Mouse (Mus musculus) frontal cortex, postnatal 10 days (tissue): ENCODE measurements around the gene Iqgap1.

ENCODE experiments used
- DNase-seq, 2 experiments: peaks; one replicate each; pipeline ENCODE4 v3.0.0; 2022; ENCODE audit warnings: low spot score in 2 of 2, mixed read lengths in 1 of 2

The Iqgap1 gene

DNA sequence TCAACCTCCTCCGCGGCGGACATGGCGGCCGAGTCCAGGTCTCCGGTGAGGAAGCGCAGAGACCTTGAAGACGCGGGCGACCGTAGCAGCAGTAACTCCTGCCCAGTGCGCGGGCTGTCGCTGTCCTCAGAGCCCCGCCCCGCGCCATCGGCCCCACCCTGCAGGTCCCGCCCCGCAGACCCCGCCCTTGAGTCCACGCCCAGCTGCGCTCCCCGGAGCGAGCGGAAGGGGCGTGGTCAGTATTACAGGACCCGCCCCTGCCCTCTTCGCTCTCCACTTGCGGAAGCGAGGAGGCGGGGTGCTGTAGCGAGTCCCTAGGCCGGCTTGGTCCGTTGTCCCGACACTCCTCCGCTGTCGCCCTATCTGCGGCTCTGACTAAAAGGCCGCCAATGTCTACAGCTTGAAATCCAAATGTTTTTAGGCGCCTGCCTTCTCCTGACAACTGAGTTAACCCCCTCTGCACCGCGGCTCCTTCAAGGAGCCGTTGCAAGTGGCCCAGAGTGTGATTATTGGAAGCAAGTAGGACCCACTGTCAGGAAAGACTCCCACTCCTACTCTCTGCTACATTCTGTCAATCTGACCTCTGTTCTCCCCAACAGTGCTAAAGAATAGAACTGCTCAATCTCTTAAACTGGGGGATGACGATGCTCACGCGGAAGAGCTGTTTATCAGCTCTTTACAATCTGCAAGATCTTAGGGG is 22.5 kb downstream of the Iqgap1 start:
- peak; percentile 90 to 92 for DNase-seq

DNA sequence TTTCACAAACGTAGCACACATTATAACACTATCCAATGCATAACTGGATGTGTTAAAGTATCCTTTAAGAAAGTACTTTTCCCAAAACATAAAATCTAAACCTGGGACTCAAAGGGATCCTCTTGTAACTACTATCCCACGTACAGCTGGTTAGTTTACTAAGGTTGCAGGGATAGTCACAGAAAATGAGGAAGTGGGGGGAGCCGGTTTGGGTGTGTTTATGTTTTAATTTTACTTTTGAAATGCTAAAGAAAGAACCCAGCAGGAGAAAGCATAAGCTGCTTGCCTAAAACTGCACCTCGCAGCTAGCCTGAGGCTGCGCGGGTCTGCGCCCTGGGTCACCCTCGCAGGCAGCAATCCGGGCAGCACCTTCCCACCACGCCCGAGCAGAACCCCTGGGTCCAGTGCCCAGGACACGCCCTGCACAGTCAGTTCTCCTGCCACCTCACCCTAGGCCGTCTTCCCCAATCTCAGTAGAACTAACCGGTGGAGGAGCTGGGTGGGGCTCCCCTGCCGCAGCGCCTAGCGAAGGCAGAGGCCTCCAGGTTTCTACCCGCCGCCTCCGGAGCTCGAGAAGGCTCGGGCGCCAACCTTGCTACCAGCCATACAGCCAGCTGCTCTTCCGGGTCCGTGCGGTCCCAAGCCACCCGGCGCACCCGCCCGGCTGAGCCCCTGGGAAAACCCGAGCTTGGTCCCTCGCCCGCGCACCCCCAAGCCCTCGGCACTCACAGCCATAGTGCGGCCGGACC is 23.2 kb downstream of the Iqgap1 start:
- no peak for DNase-seq

DNA sequence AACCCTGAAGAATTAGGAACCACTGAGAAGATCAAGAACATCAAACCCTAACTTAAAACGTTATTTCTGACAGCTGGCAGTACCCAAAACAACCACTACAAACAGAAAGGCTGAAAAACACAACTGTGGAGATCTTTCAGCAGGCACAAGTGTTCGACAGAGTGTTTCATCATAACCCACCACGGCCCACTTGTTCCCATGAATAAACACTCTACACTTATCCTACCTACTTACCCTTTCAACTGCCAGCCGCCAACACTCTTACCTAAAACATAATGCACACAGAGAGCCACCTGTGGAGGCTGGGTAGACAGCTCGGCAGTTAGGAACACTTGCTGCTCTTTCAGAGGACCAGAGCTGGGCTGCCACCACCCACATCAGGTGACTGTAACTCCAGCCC is 26.5 kb downstream of the Iqgap1 start:
- no peak for DNase-seq

DNA sequence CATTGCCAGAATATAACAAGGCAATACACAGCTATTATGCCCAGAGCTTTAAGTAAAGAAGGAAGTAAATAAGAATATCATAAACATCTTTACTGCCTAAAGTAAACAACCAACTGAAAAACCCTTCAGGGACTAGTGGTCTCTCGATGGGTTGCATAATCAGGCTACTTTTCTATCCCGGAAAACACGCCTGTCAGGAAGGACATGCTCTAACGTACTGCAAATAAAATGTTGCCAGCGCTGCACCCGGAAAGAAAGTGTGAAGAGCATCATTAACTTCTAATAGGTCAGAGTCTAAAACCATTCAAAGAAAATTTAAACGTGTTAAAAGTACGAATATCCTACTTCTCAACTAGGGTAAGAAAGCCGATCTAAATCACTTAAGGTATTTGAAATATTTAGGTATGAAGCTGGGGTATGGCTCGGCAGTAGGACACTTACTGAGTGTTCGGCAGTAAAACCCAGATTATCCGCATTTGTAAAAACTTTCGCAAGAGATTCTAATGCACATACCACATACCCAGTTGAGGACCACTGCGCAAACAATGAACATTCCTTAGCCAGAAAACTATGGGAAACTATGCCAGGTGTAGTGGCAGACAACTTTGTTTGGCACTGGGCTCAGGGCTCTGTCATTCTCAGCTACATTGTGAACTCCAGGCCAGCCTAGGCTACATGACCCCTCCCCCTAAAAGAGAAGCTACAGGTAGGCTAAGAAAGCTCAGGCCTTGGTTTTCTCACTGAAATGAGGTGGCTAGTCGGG is 28.8 kb downstream of the Iqgap1 start:
- no peak for DNase-seq

DNA sequence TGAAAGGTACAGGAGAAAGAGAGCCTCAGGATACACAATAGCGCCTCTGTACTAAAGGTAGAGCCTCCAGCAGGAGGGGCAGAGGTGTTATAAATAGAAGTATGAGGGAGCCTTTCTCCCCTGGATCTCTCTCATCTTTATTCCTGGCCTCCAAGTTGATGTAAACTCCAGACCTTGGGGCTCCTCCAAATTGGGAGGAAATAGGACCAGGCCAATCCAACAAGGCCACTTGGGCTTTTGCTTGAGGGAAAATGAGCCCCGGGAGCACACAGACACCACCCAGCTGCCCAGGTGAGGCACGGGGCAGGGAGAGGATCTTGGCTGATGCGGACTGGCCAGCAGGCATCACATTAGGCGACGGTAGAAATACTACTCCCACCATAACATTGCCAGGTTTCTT is 29.5 kb downstream of the Iqgap1 start:
- DNase-seq, result no peak

DNA sequence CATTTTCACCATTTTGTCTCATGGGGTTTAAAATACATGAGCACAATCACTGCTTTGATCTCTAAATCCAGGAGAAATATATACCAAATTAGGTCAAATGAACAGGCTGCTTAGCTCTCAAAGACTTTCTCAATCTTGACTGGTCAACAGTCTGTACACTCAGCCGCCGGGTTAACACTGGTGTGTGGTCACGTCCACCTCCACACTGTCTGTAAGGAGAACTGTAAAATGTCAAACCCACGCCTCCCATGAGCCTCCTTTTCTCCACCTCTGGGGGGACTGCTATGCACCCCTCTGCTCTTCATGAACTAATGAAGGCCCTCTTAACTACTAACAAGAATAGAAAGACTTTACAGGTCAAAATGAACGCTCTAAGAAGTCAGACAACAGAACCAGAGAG is 36.2 kb downstream of the Iqgap1 start:
- DNase-seq, result no peak

DNA sequence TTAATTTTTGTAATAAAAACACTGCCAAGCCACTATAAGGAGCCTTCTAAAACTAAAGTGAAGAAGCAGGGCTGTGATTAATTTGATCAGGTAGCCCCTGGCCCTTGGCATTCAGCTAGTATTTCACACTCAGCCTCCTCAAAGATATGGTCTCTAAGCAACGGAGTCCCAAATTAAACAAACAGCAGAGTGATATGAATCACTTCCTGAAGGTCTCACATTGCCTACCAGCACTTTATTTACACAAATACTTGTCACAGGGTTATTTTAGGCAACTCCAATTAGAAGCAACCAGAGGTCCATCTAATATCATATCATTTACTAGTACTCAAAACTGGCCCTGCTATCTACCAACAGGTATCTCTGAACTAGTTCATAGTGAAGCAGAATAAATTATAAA is 36.7 kb downstream of the Iqgap1 start:
- DNase-seq, result no peak

DNA sequence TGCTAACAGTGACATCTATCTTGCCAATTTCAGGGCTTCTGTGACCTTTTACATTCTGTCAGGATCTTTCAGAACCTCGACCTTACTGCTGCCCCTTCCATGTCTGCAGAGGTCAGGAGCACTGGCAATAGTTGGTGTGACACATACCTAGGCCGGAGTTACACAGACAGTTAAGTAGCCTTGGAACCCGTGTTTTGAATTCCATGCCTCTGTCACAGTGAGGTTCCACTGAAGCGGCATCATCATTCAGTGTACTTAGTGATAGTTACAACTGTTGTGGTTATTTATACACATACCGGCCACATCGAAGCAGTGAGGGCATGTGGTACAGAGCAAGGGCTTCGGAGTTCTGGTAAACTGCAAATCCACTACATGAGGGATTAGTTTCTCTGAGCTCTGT is 37.8 kb downstream of the Iqgap1 start:
- no peak for DNase-seq

DNA sequence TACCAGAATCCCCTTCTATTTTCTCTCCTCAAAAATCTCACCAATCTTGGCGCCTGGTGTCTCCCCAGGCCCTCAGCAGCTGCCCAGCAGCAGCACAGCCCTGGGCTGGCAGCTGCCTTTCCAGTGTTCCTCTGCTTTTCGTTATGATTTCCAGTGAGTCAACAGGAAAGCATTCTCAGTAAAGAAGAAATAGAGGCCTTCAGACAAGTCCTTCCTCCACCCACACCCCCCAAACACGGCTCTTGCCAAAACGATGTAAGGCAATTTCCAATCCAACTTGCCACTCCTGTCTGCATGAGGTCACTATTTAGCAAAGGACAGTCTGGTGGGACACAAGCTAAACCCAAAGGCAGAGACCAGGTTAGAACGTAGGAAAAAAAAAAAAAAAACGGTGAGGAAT is 39.0 kb downstream of the Iqgap1 start:
- DNase-seq, result no peak

DNA sequence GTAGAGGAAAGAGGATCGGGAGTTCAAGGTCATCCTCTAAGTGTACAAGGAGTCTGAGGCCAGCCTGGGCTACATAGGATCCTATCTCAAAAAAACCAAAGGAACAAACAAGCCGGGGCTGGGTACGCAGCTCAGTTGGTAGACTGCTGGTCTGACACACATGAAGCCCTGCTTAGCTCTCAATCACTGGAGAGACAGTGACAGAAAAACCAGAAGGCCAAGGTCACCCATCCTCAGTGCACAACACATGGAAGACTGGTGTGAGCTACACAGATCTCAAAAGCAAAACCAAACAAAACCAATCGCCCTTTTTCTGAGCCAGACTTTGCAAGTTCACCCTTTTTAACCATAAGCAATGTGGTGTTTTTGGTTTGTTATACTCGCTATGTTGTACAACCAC is 41.9 kb downstream of the Iqgap1 start:
- DNase-seq, result no peak

DNA sequence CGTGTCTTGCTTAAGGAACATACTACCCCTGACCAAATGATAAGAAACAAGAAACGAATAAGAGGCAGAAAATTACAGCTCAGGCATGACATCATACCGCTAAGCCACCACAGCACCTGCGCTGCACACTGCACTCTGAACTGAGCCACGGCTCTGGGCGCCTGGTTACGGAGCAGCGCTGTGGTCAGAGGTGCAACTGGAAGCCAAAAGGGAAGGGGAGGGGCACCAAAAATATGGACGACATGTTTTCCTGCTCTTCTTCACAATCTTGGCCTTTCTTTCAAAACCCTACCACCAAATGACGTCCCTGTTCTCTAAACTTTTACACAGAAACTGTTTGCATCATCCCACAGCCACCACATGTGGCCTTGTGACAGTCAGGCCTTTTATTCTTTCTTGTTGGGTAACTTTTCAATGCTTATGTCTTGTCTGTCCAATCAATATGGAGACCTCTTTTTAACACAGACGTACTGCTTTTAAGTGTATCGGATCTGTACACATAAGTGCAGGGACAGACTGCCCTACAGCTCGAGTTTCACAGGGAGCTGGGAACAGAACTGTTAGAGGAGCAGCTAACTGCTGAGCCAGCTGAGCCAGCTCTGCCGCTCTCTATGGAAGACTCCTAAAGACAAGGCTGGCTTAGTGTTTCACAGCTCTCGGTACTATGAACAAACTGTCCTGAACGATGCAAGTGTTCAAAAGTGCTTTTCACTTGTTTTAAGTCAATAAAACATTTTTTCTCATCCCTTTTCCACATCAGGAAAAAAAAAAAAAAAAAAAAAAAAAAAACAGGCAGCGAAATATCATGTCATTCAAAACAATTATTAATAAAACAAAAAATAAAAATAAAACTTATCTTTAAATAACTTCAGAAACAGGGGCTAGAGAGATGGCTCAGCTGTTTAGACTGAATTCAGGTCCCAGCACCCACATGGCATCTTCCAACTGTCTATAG is 43.3 kb downstream of the Iqgap1 start:
- no peak for DNase-seq

DNA sequence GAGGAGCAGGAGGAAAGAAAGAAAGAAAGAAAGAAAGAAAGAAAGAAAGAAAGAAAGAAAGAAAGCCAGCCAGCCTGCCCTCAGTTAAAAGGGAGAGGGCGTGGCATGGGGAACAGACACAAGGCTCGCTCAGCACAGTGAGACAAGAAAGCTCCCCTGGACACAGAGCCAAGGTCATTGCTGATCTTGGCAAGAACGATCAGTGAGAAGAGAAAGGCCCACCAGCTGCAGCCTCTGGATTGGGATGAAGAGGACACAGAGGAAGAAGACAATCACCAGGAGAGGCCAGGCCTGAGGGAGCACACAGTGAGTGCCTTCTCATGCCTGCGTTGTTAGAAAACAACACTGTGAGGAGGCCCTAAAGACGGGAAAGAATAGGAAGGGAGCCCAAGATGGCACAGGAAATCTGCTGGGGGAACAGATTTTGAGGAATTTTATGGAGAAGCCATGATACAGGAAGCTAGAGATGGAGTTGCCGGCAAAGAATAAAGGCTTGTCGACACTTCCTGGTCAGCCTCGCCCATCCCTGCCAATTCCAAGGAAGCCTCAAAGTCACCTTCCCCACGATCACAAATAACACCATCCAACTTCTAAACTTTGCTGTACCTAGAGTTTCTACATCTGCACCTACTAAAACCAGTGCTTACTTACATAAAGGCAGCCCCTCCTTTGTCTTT is 44.2 kb downstream of the Iqgap1 start:
- no peak for DNase-seq

DNA sequence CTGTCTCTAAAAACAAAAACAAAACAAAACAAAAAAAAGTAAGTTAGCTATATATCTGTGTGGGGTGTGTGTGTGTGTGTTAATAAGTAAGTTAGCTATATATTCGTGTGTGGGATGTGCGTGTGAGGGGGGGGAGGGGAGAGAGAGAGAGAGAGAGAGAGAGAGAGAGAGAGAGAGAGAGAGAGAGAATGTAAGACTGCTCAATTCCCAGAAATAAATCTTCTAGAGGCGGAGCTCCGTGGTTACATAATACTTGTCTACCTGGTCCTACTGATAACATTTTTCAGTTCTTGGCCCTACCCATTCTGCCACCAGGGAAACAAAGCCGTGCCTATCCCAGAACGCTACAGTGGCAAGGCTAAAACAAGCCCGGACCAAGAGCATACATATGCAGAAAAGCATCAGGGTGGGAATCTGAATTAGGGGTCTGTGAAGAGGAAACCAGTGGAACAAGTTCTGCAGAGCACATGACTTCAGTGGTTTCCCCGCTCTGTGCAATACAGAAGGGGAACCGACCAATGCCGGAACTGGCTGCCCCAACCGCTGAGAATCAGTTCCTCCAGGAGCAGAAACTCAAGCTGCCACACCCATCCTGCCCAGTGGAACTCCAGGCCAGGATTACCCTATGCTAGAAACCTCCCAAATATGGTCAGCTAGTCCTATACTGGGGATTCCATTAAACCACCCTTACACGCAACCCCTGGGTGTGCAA is 46.7 kb downstream of the Iqgap1 start:
- no peak for DNase-seq

DNA sequence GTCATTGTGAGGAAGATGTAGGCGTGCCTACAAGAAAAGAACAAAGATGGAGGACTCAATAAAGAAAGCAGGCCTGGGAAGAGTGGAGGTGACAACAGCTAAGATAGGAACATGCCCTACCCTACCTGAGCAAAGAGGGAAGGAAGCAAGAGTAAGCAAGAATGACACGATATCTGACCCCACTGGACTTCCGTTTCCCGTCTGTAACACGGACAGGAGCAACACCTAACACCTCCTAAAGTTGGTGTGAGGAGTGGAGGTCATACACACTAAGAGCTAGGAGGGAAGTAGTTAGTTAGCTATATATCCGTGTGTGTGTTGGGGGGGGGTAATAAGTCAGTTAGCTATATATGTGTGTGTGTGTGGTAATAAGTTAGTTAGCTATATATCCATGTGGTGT is 47.4 kb downstream of the Iqgap1 start:
- no peak for DNase-seq

DNA sequence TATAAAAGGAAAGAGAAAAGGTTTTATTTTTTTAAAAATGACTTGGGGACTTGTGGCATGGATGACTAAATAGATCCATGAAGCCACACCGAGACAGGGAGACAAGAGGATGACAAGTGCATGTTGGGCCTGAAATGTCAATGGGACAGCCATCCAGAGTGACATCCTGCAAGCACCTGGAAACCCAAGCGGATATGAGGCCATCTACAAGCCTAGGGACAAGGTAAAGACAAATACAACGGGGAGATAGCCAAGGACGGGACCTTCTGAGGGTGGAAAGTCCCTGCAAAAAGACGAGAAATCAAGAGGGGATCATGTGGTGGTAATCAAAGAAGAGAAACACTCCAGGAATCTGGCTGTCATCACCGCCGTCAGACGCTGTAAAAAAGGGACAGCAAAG is 48.6 kb downstream of the Iqgap1 start:
- DNase-seq, result no peak

DNA sequence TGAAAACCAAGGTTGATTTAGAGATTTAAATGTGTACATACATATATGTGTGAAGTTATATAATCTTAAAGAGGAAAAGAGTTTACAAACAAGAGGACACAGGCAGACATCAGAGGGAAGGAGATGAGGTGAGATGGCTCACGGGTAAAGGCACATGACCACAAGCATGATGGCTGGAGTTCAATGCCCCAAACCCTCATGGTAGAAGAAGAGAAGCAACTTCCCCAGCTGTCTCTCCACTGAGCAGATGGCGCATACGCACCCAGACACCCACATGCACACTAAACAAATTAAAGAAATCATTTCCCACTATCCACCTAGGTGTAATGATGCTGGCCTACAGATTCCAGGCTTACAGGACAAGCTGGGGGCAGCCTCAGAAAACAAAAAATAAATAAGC is 49.7 kb downstream of the Iqgap1 start:
- no peak for DNase-seq

DNA sequence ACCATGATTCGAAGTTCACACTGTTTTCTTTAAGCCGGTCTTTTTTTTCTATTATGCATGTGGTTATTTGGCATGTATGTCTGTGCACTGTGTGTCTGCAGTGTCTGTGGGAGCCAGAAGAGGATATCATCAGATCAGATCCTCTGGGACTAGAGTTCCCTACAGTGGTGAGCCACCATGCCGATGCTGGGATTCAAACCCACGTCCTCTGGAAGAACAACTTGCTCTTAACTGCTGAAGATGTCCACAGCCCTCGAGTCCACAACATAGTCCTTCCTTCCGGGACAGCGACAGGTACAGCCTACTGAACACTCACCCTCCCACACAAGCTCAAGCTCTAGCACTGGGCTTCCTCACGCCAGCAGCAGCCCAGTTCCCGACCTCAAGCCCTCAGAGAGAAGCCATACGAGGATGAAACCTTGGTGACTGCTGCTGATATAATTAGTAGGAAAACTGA is 50.3 kb downstream of the Iqgap1 start:
- no peak for DNase-seq

DNA sequence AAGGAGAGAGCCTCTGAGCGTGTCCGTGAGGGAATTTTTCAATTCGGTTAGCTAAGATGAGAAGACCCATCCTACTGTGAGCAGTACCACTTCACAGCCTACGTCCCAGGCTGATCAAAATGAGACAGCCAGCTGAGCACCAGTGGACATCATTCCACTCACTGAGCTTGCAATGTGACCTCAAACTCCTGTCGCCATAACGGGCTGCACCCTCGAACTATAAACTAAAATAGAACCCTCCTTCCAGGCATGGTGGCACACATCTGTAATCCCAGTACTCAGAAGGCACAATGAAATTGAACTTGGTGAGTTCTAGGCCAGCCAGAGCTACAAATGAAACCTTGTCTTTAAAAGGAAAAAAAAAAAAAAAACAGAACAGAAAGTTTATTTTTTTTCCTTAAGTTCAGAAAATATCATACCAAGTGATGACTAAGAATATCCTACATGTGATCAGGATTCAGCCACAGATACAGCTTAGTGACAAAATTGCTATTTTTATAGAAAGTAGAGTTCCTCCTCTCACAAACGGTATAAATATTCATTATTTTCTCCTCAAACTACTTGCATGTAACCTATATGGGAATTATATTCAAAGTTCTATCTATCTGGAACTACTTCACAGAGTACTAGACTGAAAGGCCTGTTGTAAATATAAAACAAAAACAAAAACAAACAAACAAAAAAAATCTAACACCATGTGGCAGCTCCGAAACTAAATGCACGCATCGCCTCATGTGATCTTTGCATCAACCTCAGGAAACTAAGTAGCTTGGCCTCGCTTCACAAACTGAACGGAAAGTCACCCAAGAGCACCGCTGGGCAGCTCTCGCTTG is 50.9 kb downstream of the Iqgap1 start:
- no peak for DNase-seq

DNA sequence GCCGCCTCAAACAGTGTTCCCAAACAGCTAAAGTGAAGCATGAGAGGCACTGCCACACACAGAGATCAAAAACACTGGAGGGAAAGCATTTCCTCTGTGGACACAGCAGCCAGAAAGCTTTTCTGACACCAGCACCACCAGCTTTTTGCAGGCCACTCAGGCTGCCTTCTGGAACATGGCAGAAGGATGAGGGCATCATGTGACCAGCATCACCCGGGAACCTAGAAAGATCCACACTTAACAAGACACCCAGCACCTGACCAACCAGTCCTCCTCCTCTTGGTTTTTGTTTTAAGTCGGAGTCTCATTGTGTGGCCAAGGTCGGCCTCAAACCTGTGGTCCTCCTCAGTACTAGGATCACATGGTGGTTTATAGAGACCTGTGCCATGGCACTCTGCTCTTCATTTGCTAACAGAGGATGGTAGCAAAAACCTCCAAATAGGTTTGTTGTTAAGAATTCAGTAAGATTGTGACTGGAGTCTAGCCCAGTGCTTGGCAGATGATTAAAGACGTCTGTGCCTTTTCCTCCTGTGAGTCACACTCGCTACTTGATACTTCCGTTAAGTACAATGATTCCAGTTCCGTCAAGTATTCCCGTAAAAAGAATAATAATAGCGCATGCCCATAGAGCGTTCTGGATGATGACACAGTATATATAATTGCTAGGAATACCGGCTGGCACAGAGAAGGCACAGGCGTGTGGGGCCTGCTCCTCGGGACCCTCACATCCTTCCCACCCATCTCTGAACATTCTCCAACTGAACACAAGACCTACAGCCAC is 51.8 kb downstream of the Iqgap1 start:
- DNase-seq, result no peak
